Mouse (Mus musculus): ENCODE results near the gene Cpz. TPM values are rescaled to one million over a fixed set of nuclear protein-coding genes. Genes with fewer than 3 reads are reported as not detected.

Gene Cpz
- polyA plus RNA-seq, 1 experiment, result not detected

GRCm38 (mm10) chr5:35556393-35556792 lies 30.9 kb upstream of the Cpz start:
- no peak overlapping the region for H3K4me3 ChIP-seq (ENCODE audit: insufficient read depth, low read length)
- TF ChIP-seq CTCF (IDR thresholded peaks at IDR 0.05; ENCODE audit: low read depth, low read length) (no peak), POLR2A (IDR thresholded peaks at IDR 0.05; ENCODE audit: borderline replicate concordance, low read depth, low read length) (no peak)
- no peak overlapping the region for H3K27ac ChIP-seq (ENCODE audit: insufficient read depth, low read depth, low read length)
- H3K4me1 ChIP-seq (ENCODE audit: control insufficient read depth, insufficient read depth, low read length), result peaks cover 15% of the 10 kb centered on the region

DNA sequence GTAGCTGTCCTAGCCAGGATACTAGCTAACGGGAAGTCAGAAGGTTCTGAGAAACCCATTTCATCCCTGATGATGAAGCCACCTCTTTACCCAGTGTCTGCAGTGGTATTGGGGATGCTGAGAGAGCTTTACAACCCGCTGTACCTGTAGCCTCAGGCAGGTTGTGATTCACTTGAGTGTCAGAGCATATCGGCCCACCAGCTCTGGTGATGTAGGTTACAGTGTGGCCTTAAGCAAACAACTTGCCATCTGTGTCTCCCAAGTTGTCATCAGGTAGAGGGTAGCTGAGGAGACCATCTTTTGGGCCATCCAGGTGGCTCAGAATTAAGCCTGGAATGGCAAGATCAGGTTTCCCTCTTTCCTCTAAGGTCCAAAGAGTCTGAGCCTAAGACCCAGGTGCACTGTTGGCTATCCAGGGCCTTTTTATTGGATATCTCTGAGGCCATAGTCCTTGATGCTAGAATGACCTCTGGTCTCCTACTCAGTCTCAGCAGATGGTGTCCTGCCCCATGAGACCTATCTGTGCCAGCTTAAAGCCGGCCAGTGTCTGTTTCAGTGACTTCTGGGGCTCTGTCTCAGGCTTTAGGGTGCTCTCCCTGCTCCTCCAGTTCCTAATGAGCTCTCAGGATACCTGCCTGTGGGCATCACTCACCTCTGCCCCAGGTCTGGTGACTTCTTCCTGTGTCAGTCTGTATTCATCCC lies 27.5 kb upstream of the Cpz start:
- H3K4me3 ChIP-seq (ENCODE audit: insufficient read depth, low read length), result no peak overlapping the region
- peaks cover 18% of the 10 kb centered on the region for H3K4me1 ChIP-seq (ENCODE audit: control insufficient read depth, insufficient read depth, low read length)
- TF ChIP-seq POLR2A (IDR thresholded peaks at IDR 0.05; ENCODE audit: borderline replicate concordance, low read depth, low read length), result no peak
- no peak for TF ChIP-seq CTCF (IDR thresholded peaks at IDR 0.05; ENCODE audit: low read depth, low read length)
- no peak overlapping the region for H3K27ac ChIP-seq (ENCODE audit: insufficient read depth, low read depth, low read length)

- Histone ChIP-seq H3K4me1 (ENCODE audit: control insufficient read depth, insufficient read depth, low read length) (peaks cover 18% of the 10 kb centered on the region), H3K4me3 (ENCODE audit: insufficient read depth, low read length) (no peak overlapping the region), H3K27ac (ENCODE audit: insufficient read depth, low read depth, low read length) (peak overlapping the region; percentile 73)
- no peak for TF ChIP-seq CTCF (IDR thresholded peaks at IDR 0.05; ENCODE audit: low read depth, low read length)
- no peak for TF ChIP-seq POLR2A (IDR thresholded peaks at IDR 0.05; ENCODE audit: borderline replicate concordance, low read depth, low read length)
These were observed 26.6 kb upstream of the Cpz start for GRCm38 (mm10) chr5:35551855-35552837.

DNA sequence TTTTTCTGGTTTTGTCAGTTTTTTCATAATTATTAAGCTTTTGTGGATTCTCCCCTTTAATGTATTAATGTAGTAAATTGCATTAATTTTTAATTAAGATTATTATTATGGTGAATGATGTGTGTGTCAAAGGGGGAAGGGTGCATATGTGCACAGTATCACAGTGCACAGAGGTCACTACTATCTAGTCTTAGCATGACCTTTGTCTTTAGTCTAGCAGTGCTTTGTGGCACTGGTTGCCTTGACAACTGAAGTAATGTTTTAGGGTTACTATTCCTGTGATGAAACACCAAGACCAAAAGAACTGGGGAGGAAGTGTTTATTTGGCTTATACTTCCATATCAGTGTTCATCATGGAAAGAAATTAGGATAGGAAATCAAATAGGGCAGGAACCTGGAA lies 20.6 kb upstream of the Cpz start:
- no peak for TF ChIP-seq CTCF (IDR thresholded peaks at IDR 0.05; ENCODE audit: low read depth, low read length)
- no peak for TF ChIP-seq POLR2A (IDR thresholded peaks at IDR 0.05; ENCODE audit: borderline replicate concordance, low read depth, low read length)
- peaks cover under 1% of the 10 kb centered on the region for H3K4me1 ChIP-seq (ENCODE audit: control insufficient read depth, insufficient read depth, low read length)
- no peak overlapping the region for H3K27ac ChIP-seq (ENCODE audit: insufficient read depth, low read depth, low read length)
- no peak overlapping the region for H3K4me3 ChIP-seq (ENCODE audit: insufficient read depth, low read length)

DNA sequence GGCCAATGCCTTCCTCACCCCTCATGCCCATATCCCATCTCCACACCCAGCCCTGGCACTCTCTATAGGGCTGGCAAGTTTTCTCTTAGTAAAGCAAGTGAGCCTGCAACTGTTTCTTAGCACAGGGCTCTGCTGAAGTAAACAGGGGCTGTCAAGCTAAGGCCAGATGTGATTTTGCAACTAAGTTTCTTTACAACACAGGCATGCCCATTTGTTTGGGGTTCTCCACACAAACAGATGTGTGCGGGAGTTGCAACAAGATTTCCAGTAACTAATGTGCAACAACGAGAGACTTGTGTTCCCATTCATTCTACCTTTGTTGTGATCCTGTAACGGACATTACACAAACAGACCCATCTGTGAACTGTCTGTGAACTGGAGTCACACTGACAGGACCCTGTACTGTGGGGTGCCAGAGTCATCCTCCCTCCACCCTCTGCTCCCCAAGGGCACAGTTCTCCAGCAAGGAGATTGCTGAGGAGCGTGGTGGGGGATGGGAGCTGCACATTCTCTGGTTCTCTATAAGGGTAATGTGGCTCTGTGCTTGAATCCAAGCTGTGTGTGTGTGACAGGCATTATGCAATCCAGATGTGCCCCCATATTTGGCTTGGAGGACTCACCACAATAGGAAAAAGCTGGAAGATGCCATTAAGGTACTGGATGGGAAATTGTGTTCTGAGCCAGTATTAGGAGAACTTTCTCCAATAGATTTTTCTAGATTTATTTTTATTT lies 15.7 kb upstream of the Cpz start:
- H3K27ac ChIP-seq (ENCODE audit: insufficient read depth, low read depth, low read length), result no peak overlapping the region

DNA sequence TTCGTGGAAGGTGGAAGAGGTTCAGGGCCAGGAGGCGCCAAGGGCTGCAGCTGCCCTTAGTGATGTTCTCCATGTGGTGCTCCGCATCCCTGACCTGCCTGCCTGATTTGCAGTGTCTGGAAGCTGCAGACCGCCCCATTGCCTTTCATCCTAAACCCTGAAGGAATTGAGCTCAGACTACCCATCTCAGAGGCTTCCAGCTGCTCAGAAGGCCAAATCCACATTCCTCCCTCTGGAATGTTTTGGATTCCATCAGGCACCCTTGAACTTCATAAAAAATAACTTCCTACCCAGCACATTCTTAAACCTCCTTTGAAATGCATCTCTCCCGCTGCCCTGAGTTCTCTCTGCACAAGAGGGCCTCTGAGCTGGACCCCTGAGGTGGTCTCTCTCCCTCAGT lies 15.1 kb upstream of the Cpz start:
- Histone ChIP-seq H3K27ac (ENCODE audit: insufficient read depth, low read depth, low read length) (no peak overlapping the region), H3K4me3 (ENCODE audit: insufficient read depth, low read length) (no peak overlapping the region), H3K4me1 (ENCODE audit: control insufficient read depth, insufficient read depth, low read length) (no peaks in the 10 kb centered on the region)
- no peak for TF ChIP-seq CTCF (IDR thresholded peaks at IDR 0.05; ENCODE audit: low read depth, low read length)
- TF ChIP-seq POLR2A (IDR thresholded peaks at IDR 0.05; ENCODE audit: borderline replicate concordance, low read depth, low read length), result no peak

More for the DNA sequence above, 15.7 kb upstream of the Cpz start:
- no peak for TF ChIP-seq CTCF (IDR thresholded peaks at IDR 0.05; ENCODE audit: low read depth, low read length)
- no peak for TF ChIP-seq POLR2A (IDR thresholded peaks at IDR 0.05; ENCODE audit: borderline replicate concordance, low read depth, low read length)
- Histone ChIP-seq H3K4me1 (ENCODE audit: control insufficient read depth, insufficient read depth, low read length) (no peaks in the 10 kb centered on the region), H3K4me3 (ENCODE audit: insufficient read depth, low read length) (no peak overlapping the region)

- H3K4me1 ChIP-seq (ENCODE audit: control insufficient read depth, insufficient read depth, low read length), result no peaks in the 10 kb centered on the region
- TF ChIP-seq POLR2A (IDR thresholded peaks at IDR 0.05; ENCODE audit: borderline replicate concordance, low read depth, low read length) (no peak), CTCF (IDR thresholded peaks at IDR 0.05; ENCODE audit: low read depth, low read length) (no peak)
- H3K27ac ChIP-seq (ENCODE audit: insufficient read depth, low read depth, low read length), result no peak overlapping the region
- no peak overlapping the region for H3K4me3 ChIP-seq (ENCODE audit: insufficient read depth, low read length)
These were observed 14.1 kb upstream of the Cpz start for GRCm38 (mm10) chr5:35539576-35539975.

DNA sequence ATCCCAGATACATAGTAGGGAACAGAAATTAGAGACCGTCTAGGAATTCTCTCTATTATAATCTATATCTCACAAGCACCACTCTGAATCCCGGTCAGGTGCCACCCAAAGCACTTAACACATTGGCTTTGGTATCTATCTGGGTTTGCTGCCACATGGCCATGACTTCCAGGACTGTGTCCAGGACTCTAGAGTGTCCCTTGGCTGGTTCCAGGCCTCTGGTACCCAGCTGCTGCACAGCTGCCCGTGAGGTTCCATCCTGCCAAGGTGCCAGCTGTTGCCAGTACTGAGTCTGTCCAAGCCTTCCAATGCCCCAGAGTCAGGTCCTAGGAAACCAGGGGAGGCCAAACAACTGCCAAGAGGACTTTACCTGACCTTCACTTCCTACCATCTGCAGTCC lies 12.5 kb upstream of the Cpz start:
- no peak overlapping the region for H3K27ac ChIP-seq (ENCODE audit: insufficient read depth, low read depth, low read length)
- H3K4me1 ChIP-seq (ENCODE audit: control insufficient read depth, insufficient read depth, low read length), result no peaks in the 10 kb centered on the region
- H3K4me3 ChIP-seq (ENCODE audit: insufficient read depth, low read length), result no peak overlapping the region
- TF ChIP-seq POLR2A (IDR thresholded peaks at IDR 0.05; ENCODE audit: borderline replicate concordance, low read depth, low read length) (no peak), CTCF (IDR thresholded peaks at IDR 0.05; ENCODE audit: low read depth, low read length) (no peak)

- no peaks in the 10 kb centered on the region for H3K4me1 ChIP-seq (ENCODE audit: control insufficient read depth, insufficient read depth, low read length)
- no peak overlapping the region for H3K4me3 ChIP-seq (ENCODE audit: insufficient read depth, low read length)
- H3K27ac ChIP-seq (ENCODE audit: insufficient read depth, low read depth, low read length), result no peak overlapping the region
- TF ChIP-seq CTCF (IDR thresholded peaks at IDR 0.05; ENCODE audit: low read depth, low read length), result no peak
- TF ChIP-seq POLR2A (IDR thresholded peaks at IDR 0.05; ENCODE audit: borderline replicate concordance, low read depth, low read length), result no peak
These were observed 12.0 kb upstream of the Cpz start for GRCm38 (mm10) chr5:35537474-35537873.

All from bone marrow macrophage, adult 2 months (primary cell).